Mouse (Mus musculus) erythroblast, embryonic 14.5 days (primary cell): ENCODE results near the gene Prkag2.

Experiments used
- GATA1 ChIP-seq: IDR thresholded peaks from 2 replicates; pipeline ENCODE4 v1.6.1; 2012; ENCODE audit warnings: low read length, inconsistent platforms, mixed read lengths
- TAL1 ChIP-seq: IDR thresholded peaks from 3 replicates; pipeline ENCODE4 v1.6.1; 2012; ENCODE audit warnings: low read length, inconsistent platforms, mixed read lengths

DNA sequence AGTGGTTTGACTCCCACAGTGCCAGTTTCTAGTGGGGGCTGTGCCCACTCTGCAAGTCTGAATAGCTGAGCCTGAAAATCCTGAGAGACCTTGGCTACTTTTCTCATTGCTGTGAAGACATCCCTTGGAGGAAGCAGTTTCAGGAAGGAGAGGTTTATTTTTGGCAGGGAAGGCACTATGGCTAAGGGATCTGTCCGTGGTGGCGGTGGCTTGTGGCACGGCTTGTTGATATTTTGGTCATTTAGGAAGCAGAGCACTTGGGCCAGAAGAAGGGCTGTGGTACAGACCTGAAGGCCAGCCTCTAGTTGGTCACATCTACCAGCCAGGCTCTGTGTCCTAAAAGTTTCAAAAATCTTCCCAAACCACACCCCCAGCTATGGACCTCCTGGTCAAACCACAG, 140.7 kb downstream of the Prkag2 start:
- no peak for TF ChIP-seq TAL1
- no peak for TF ChIP-seq GATA1
